Mouse (Mus musculus) lung, embryonic 15.5 days (tissue): ENCODE data around the gene Upp2. TPM values are rescaled to one million over a fixed set of nuclear protein-coding genes. Genes with fewer than 3 reads are reported as not detected.
A peak's percentile ranks its signal among the peaks of the same experiment; 100 is the strongest.

ENCODE experiments used
- ATAC-seq: fragments of 200-750 bp; cut with Nextera tagmentation; 2 replicates; pipeline ENCODE4 v1.8.0; 2017; ENCODE audit warnings: moderate number of reproducible peaks, borderline replicate concordance; ENCODE audit not compliant: low FRiP score, low TSS enrichment; ENCODE audit errors: extremely low read depth
- H3K27ac ChIP-seq: fragments of 300-500 bp; sonication (generic); 2 replicates; pipeline ENCODE4 v1.5.1; 2015; ENCODE audit warnings: moderate library complexity, mild to moderate bottlenecking, inconsistent platforms
- H3K27me3 ChIP-seq: fragments of 300-500 bp; sonication (generic); 2 replicates; pipeline ENCODE4 v1.6.1; 2015; ENCODE audit warnings: inconsistent platforms
- H3K36me3 ChIP-seq: fragments of 300-500 bp; sonication (generic); 2 replicates; pipeline ENCODE4 v1.6.1; 2015; ENCODE audit warnings: inconsistent platforms
- H3K4me1 ChIP-seq: fragments of 300-500 bp; sonication (generic); 2 replicates; pipeline ENCODE4 v1.6.1; 2015; ENCODE audit warnings: inconsistent platforms
- H3K4me2 ChIP-seq: fragments of 300-500 bp; sonication (generic); 2 replicates; pipeline ENCODE4 v1.6.1; 2015; ENCODE audit warnings: inconsistent platforms, mild to moderate bottlenecking, moderate library complexity
- H3K4me3 ChIP-seq: fragments of 300-500 bp; sonication (generic); 2 replicates; pipeline ENCODE4 v1.5.1; 2015; ENCODE audit warnings: mild to moderate bottlenecking, inconsistent platforms
- H3K9ac ChIP-seq: fragments of 300-500 bp; sonication (generic); 2 replicates; pipeline ENCODE4 v1.6.1; 2015; ENCODE audit warnings: inconsistent platforms
- H3K9me3 ChIP-seq: fragments of 300-500 bp; sonication (generic); 2 replicates; pipeline ENCODE4 v1.6.1; 2016; ENCODE audit warnings: inconsistent platforms
- WGBS: fragments of 180-500 bp; shearing (Covaris S2); methylation state at CpG from one replicate; pipeline ENCODE4 v1.1.7; 2015; 5-methylcytosine and 5-hydroxymethylcytosine counted together
- polyA plus RNA-seq: library from polyadenylated mRNA; unstranded; fragments of >200 nt; fragmentation: Nextera tagmentation; extraction: Ambion mirVana; gene quantifications from 2 replicates; pipeline ENCODE4 v1.2.1, GENCODE M21; 2015

Upp2 gene
- polyA plus RNA-seq, 1 experiment from 2014 or later = 7.1 TPM

DNA sequence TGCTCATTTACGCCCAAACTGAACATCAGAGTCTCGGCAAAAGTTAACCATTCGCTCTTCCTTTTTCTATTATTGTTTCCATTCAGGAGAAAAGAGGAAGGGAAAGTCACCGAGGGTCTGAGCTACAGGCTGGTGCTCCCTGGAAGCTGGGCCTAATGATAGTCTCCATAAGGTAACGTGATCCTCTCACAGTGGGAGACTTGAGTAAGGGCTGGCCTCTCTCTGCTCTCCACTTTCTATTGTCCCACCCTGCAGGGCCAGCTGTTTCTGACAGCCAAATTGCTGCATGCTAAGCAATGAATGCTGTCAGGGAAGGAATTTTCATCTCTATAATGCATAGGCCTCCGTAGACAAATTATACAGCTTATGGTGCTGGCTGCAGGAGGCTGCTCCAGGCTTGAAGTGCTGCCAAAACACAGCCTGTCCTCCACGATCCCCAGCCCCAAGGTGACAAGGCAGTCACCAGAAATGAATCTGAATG is 33.5 kb upstream of the Upp2 start:
- ATAC-seq = peak; percentile 37; the same call in 1 of the 2 replicates
- no peak overlapping the region for H3K4me3 ChIP-seq
- peaks cover 49% of the 10 kb centered on the region for H3K4me1 ChIP-seq
- H3K27ac ChIP-seq = peak overlapping the region; percentile 75
- no peaks in the 10 kb centered on the region for H3K9me3 ChIP-seq
- H3K36me3 ChIP-seq = no peaks in the 10 kb centered on the region
- H3K27me3 ChIP-seq = no peaks in the 10 kb centered on the region
- peak overlapping the region; percentile 21; the same call in 1 of the 2 replicates for H3K4me2 ChIP-seq
- no peak overlapping the region for H3K9ac ChIP-seq
- WGBS = 17% methylated on average over 7 of the region's 7 CpGs

DNA sequence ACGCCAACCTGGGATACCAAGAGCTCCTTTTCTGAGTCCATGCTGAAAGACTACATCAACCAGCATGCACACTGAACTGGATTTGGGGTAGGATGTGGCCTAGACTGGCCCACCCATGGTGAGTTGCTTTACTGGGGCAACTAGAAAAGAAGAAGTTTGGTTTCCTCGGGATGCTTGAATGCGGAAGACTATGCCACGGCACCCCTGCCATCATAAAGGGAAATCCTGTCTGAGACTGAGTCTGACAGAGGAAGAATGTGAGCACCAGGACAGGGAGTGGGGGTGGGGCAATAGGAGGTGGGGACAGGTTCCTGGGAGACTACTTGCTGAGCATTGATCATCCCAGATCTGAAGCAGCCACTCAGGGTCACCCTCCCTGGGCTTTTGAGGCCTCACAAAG is 32.7 kb upstream of the Upp2 start:
- 66% methylated on average over 4 of the region's 4 CpGs for WGBS
- Histone ChIP-seq H3K9ac (no peak overlapping the region), H3K9me3 (no peaks in the 10 kb centered on the region), H3K27me3 (no peaks in the 10 kb centered on the region), H3K27ac (no peak overlapping the region), H3K4me3 (no peak overlapping the region), H3K36me3 (no peaks in the 10 kb centered on the region), H3K4me1 (peaks cover 49% of the 10 kb centered on the region), H3K4me2 (no peak overlapping the region)
- no peak for ATAC-seq

DNA sequence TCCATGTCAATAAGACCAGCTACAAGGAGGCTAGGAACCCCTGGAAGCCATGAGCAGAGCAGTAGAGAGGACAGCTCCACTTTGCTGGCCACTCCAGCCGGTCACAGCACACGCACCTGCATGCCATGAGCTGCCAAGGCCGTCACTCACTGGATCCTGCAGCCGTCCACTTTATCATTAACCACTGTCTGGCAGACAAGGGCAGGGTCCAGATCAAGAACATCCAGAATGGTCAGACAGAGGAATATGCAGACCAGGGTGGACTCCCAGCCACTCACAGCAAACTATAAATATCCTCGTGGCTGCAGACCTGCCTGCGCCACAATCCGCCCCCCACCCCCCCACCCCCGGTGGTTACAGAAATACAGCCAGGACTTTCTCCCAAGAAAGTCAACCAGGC is 31.9 kb upstream of the Upp2 start:
- WGBS = 77% methylated on average over 8 of the region's 8 CpGs
- Histone ChIP-seq H3K4me1 (peaks cover 44% of the 10 kb centered on the region), H3K9ac (no peak overlapping the region), H3K27me3 (no peaks in the 10 kb centered on the region), H3K9me3 (no peaks in the 10 kb centered on the region), H3K27ac (no peak overlapping the region), H3K4me2 (no peak overlapping the region), H3K4me3 (no peak overlapping the region), H3K36me3 (no peaks in the 10 kb centered on the region)
- ATAC-seq = no peak

DNA sequence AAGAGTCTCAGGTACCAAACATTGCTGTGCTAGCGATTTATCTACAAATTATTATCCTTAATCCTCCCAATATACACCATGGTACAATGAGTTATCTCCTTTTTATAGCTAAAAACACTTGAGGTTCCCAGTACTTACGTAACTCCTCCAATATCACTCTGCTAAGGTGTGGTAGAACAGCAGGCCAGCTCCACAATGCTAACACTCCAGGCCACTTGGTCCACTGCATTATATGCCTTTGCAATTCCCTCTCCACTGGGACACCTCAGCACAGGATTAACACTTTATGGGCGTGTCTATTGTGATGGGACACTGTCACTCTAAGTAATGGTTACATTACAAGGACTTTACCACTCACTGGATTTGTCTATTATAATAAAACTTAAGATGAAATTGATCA is 30.3 kb upstream of the Upp2 start:
- Histone ChIP-seq H3K4me2 (no peak overlapping the region), H3K9me3 (no peaks in the 10 kb centered on the region), H3K4me1 (peaks cover 33% of the 10 kb centered on the region), H3K27ac (no peak overlapping the region), H3K4me3 (no peak overlapping the region), H3K9ac (no peak overlapping the region), H3K27me3 (no peaks in the 10 kb centered on the region), H3K36me3 (no peaks in the 10 kb centered on the region)
- no peak for ATAC-seq
- 86% methylated on average over 3 of the region's 3 CpGs for WGBS

DNA sequence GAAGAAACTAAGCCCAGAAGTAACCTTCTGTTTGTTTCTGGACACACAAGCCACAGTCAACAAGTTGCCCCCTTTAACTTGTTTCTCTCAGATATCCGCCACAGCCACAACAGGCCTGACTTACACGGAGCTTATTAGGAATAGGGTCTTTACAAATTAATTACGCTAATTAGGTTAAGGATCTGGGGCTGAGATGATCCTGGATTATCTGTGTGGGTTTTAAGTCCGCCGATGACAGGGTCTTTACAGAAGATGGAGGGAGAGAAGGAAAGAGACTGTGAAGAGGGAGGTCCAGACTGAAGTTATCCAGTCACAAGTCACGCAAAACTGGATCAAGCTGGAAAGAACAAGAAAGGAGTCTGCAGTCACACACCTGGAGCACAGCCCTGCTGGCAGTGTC is 28.9 kb upstream of the Upp2 start:
- ATAC-seq = no peak
- no peaks in the 10 kb centered on the region for H3K36me3 ChIP-seq
- H3K4me2 ChIP-seq = no peak overlapping the region
- no peak overlapping the region for H3K4me3 ChIP-seq
- no peak overlapping the region for H3K27ac ChIP-seq
- WGBS = 89% methylated on average over 6 of the region's 6 CpGs
- peaks cover 21% of the 10 kb centered on the region for H3K4me1 ChIP-seq
- H3K27me3 ChIP-seq = no peaks in the 10 kb centered on the region
- no peak overlapping the region for H3K9ac ChIP-seq
- no peaks in the 10 kb centered on the region for H3K9me3 ChIP-seq

DNA sequence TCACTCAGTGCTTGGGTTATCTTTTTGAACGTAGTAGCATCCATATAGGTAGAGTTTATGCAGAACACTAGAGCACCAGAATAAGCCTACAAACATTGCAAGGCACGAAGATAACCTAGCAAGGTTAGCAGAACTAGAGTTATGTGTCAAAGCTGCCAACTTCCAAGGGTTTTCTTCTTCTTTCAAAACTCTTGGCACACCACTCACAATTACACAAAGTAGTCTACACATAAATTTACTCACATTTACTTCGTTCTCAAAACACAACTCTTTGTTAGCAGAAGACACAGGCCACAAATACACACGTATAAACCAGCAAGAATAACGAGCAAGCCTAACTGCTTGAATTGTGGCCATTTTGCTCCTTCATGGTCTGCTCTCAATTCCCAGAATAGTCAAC is 23.8 kb upstream of the Upp2 start:
- H3K4me3 ChIP-seq = no peak overlapping the region
- H3K27ac ChIP-seq = no peak overlapping the region
- ATAC-seq = no peak
- no peaks in the 10 kb centered on the region for H3K4me1 ChIP-seq
- H3K27me3 ChIP-seq = no peaks in the 10 kb centered on the region
- H3K9me3 ChIP-seq = no peaks in the 10 kb centered on the region
- WGBS = 93% methylated on average over 5 of the region's 5 CpGs
- H3K36me3 ChIP-seq = no peaks in the 10 kb centered on the region
- H3K4me2 ChIP-seq = no peak overlapping the region
- no peak overlapping the region for H3K9ac ChIP-seq

DNA sequence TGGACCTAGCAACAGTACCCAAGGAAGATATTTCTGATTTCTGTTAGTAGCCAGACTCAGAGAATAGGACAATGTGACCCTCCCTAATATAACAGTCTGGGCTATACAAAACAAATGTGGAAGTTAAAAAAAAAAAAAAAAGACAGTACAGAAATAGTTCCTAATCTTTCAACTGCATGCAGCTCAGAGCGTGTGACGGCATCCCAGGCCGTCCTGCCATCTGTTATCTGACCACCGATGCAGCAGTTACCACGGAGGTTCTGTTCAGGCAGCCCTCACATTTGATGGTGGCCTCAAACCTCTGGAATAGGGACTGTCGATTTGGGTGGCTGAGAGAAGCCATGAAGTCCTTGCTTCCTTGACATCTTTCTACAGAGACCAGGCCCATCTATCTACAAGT is 22.7 kb upstream of the Upp2 start:
- H3K4me3 ChIP-seq = no peak overlapping the region
- no peak overlapping the region for H3K4me2 ChIP-seq
- H3K4me1 ChIP-seq = no peaks in the 10 kb centered on the region
- no peak overlapping the region for H3K9ac ChIP-seq
- no peaks in the 10 kb centered on the region for H3K36me3 ChIP-seq
- no peaks in the 10 kb centered on the region for H3K27me3 ChIP-seq
- 86% methylated on average over 6 of the region's 6 CpGs for WGBS
- no peaks in the 10 kb centered on the region for H3K9me3 ChIP-seq
- no peak for ATAC-seq
- no peak overlapping the region for H3K27ac ChIP-seq

DNA sequence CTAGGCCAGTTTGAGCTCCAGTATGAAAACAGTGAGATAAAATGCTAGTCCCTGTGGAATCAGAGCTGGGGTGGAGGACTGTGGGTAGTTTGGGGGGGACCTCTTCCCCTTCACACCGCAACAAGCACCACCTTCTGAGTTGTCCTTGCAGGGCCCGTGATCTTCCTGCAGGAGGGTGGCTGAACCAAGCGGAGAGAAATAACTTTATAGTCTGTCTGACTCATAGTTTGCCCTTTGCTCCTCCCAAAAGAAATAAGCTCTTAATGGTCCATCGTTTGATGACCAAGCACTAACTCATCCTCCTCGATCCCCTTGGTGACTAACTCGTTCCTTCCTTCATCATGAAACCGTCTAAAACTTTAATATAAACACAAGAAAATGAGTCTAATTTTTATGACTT is 20.8 kb upstream of the Upp2 start:
- no peaks in the 10 kb centered on the region for H3K9me3 ChIP-seq
- no peak for ATAC-seq
- H3K4me2 ChIP-seq = no peak overlapping the region
- no peak overlapping the region for H3K9ac ChIP-seq
- no peaks in the 10 kb centered on the region for H3K36me3 ChIP-seq
- no peak overlapping the region for H3K4me3 ChIP-seq
- 81% methylated on average over 7 of the region's 7 CpGs for WGBS
- no peaks in the 10 kb centered on the region for H3K27me3 ChIP-seq
- peaks cover 17% of the 10 kb centered on the region for H3K4me1 ChIP-seq
- H3K27ac ChIP-seq = no peak overlapping the region

DNA sequence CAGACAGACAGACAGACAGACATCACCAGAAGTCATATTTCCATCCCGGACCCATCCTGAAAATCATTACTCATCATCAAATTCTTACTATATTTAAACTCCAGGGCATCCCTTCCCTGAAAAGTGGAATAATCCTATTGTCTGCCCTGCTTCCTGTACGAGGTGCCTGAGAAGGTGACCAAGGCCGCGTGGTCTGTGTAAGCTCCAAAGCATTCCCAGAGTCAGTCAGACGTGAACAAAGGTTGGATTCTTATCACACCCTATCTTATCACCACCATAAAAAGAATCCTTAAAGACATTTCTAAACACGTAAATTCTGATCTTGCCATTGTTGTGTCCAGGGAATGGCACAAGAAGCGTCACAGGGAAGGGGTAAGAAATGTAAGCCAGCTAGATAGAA is 18.2 kb upstream of the Upp2 start:
- Histone ChIP-seq H3K36me3 (no peaks in the 10 kb centered on the region), H3K4me1 (peaks cover 25% of the 10 kb centered on the region), H3K9ac (no peak overlapping the region), H3K9me3 (no peaks in the 10 kb centered on the region), H3K4me3 (no peak overlapping the region), H3K4me2 (no peak overlapping the region), H3K27me3 (no peaks in the 10 kb centered on the region), H3K27ac (no peak overlapping the region)
- no peak for ATAC-seq
- WGBS = 44% methylated on average over 7 of the region's 7 CpGs

DNA sequence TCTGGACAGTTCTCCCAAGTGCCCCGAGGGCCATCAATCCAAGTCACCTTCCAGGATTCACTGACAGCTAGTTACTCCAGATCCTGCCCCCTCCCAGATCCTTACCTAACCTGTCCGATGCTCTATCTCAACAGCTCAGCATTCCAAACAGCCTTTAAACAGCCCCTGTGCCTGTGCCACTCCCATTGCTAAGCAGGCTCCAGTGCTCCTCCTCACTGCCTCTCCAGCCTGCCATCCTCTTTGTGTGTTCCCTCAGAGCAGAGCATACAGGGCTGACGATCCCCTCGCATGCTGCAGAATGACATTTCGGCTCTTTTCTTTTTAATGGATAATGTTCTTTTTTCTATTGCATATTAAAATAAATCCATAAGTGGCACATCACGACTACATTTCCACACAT is 17.1 kb upstream of the Upp2 start:
- 46% methylated on average over 6 of the region's 6 CpGs for WGBS
- Histone ChIP-seq H3K9me3 (no peaks in the 10 kb centered on the region), H3K4me1 (peaks cover 25% of the 10 kb centered on the region), H3K27ac (no peak overlapping the region), H3K36me3 (no peaks in the 10 kb centered on the region), H3K4me2 (no peak overlapping the region), H3K4me3 (no peak overlapping the region), H3K27me3 (no peaks in the 10 kb centered on the region), H3K9ac (no peak overlapping the region)
- no peak for ATAC-seq

DNA sequence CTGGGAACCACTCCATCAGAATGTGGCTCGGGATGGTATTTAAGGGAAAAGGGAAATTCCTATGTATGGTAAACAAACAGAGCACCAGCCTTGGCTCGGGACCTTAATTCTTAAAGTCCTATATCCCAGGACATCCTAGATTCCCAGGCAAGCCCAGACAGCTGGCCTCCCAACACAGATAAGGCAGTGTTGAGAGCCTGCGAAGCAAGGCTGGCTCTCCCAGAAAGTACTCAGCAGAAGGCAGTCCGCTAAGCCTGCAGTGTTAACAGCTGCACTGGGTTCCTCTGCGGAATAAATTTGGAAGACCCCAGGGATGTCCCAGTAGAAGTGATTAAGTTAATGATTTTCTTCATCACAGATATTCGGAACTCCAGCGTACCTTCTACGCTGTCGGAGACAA is 16.6 kb upstream of the Upp2 start:
- no peak overlapping the region for H3K27ac ChIP-seq
- no peak for ATAC-seq

DNA sequence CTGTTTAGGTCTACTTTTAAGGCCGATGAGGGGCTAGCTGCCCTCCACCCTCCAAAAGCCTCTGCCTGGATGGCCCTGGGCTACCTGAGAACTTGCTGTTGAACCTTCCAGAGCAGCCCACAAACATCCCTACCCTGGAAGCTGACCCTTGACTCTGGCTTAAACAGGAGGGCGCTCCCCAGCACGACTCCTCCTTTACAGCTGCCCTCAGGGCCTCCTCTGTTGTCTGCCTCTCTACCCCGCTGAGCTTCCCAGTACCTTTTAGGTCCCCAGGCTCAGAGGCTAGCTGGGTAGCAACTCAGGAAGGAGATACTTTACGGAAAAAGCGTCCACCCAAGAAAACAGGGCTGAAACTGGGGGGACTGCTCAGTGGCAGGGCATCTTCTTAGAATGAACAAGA is 15.2 kb upstream of the Upp2 start:
- Histone ChIP-seq H3K4me1 (peaks cover 25% of the 10 kb centered on the region), H3K27ac (no peak overlapping the region)
- WGBS = 62% methylated on average over 6 of the region's 6 CpGs

More for the DNA sequence above, 16.6 kb upstream of the Upp2 start:
- Histone ChIP-seq H3K4me3 (no peak overlapping the region), H3K4me2 (no peak overlapping the region), H3K4me1 (peaks cover 25% of the 10 kb centered on the region), H3K27me3 (no peaks in the 10 kb centered on the region), H3K36me3 (no peaks in the 10 kb centered on the region), H3K9me3 (no peaks in the 10 kb centered on the region), H3K9ac (no peak overlapping the region)
- WGBS = 31% methylated on average over 9 of the region's 9 CpGs

DNA sequence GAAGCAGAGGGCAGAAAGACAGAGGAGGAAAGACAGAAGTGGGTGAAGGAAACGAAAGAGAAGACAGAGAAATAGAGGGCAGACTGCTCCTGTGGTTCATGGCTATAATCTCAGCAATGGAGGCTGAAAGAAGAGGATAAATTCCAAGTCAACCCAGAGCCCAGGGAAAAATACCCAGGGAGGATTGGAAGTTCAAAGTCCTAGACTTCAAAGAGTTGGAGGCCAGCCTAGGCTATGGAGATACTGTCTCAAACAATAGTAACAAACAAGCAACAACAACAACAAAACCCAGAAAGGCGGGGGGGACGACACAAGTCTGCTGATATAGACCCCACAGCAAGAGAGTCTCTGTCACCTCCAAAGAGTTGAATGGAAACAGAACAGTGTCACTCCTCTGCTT is 14.8 kb upstream of the Upp2 start:
- Histone ChIP-seq H3K4me3 (no peak overlapping the region), H3K27ac (no peak overlapping the region), H3K4me2 (no peak overlapping the region), H3K4me1 (peaks cover 27% of the 10 kb centered on the region), H3K36me3 (no peaks in the 10 kb centered on the region), H3K9ac (no peak overlapping the region), H3K27me3 (no peaks in the 10 kb centered on the region), H3K9me3 (no peaks in the 10 kb centered on the region)
- no peak for ATAC-seq
- WGBS = 52% methylated on average over 3 of the region's 3 CpGs

More for the DNA sequence above, 15.2 kb upstream of the Upp2 start:
- Histone ChIP-seq H3K9me3 (no peaks in the 10 kb centered on the region), H3K4me3 (no peak overlapping the region), H3K27me3 (no peaks in the 10 kb centered on the region), H3K4me2 (no peak overlapping the region), H3K9ac (no peak overlapping the region), H3K36me3 (no peaks in the 10 kb centered on the region)
- ATAC-seq = no peak
